Mouse (Mus musculus) midbrain, embryonic 13.5 days (tissue): ENCODE measurements around the gene Pigt. TPM values are rescaled to one million over a fixed set of nuclear protein-coding genes. Genes with fewer than 3 reads are reported as not detected.

ENCODE experiments used
- polyA plus RNA-seq: library from polyadenylated mRNA; unstranded; fragments of >200 nt; fragmentation: Nextera tagmentation; extraction: Ambion mirVana; gene quantifications from 2 replicates; pipeline ENCODE4 v1.2.1, GENCODE M21; 2015

Gene Pigt
- polyA plus RNA-seq, 1 experiment from 2014 or later = 67.8 TPM

Other genes starting within 250 kb of the Pigt start
- gene Svs3b, start 240.9 kb upstream of the Pigt start, polyA plus RNA-seq = not detected in 2 replicates
- not detected in 2 replicates for gene Svs4, start 219.1 kb upstream of the Pigt start, polyA plus RNA-seq
- gene Svs3a, start 208.3 kb upstream of the Pigt start, polyA plus RNA-seq = not detected in 2 replicates
- not detected in 2 replicates for gene Svs6, start 180.8 kb upstream of the Pigt start, polyA plus RNA-seq
- not detected in 2 replicates for gene Svs5, start 164.8 kb upstream of the Pigt start, polyA plus RNA-seq
- gene Slpi, start 108.4 kb upstream of the Pigt start, polyA plus RNA-seq = 0.36 TPM in 1 of 2 replicates, not detected in the other
- gene Rbpjl, start 94.4 kb upstream of the Pigt start, polyA plus RNA-seq = not detected in 2 replicates
- 0.26 and 0.39 TPM in 2 replicates for gene Matn4, start 92.4 kb upstream of the Pigt start, polyA plus RNA-seq
- gene Sdc4, start 53.6 kb upstream of the Pigt start, polyA plus RNA-seq = 6.5 and 7.3 TPM in 2 replicates
- gene Sys1, start 40.6 kb upstream of the Pigt start, polyA plus RNA-seq = 77.6 and 81.1 TPM in 2 replicates
- 4.5 and 5.2 TPM in 2 replicates for gene Gm20458, start 36.6 kb upstream of the Pigt start, polyA plus RNA-seq
- gene Trp53tg5, start 23.8 kb upstream of the Pigt start, polyA plus RNA-seq = not detected in 2 replicates
- 8.7 and 8.8 TPM in 2 replicates for gene Dbndd2, start 11.4 kb upstream of the Pigt start, polyA plus RNA-seq
- gene Wfdc2, start 64.9 kb downstream of the Pigt start, polyA plus RNA-seq = 5.7 and 6.8 TPM in 2 replicates
- gene Spint3, start 75.9 kb downstream of the Pigt start, polyA plus RNA-seq = not detected in 2 replicates
- gene Wfdc6a, start 87.9 kb downstream of the Pigt start, polyA plus RNA-seq = not detected in 2 replicates
- gene Eppin, start 96.1 kb downstream of the Pigt start, polyA plus RNA-seq = not detected in 2 replicates
- not detected in 2 replicates for gene Wfdc6b, start 116.0 kb downstream of the Pigt start, polyA plus RNA-seq
- gene Wfdc8, start 116.1 kb downstream of the Pigt start, polyA plus RNA-seq = not detected in 2 replicates
- gene Wfdc16, start 141.3 kb downstream of the Pigt start, polyA plus RNA-seq = not detected in 2 replicates
- gene Wfdc10, start 158.5 kb downstream of the Pigt start, polyA plus RNA-seq = not detected in 2 replicates
- gene Wfdc9, start 159.1 kb downstream of the Pigt start, polyA plus RNA-seq = not detected in 2 replicates
- gene Wfdc11, start 176.6 kb downstream of the Pigt start, polyA plus RNA-seq = not detected in 2 replicates
- gene Wfdc13, start 187.6 kb downstream of the Pigt start, polyA plus RNA-seq = not detected in 2 replicates
- not detected in 2 replicates for gene Spint4, start 201.0 kb downstream of the Pigt start, polyA plus RNA-seq
- gene Spint5, start 217.8 kb downstream of the Pigt start, polyA plus RNA-seq = not detected in 2 replicates
- gene Wfdc3, start 248.4 kb downstream of the Pigt start, polyA plus RNA-seq = 1.2 and 1.3 TPM in 2 replicates
- gene Dnttip1, start 248.5 kb downstream of the Pigt start, polyA plus RNA-seq = 65.4 and 72.6 TPM in 2 replicates